Mouse (Mus musculus): ENCODE data around the gene Spz1.

The Spz1 gene

DNA sequence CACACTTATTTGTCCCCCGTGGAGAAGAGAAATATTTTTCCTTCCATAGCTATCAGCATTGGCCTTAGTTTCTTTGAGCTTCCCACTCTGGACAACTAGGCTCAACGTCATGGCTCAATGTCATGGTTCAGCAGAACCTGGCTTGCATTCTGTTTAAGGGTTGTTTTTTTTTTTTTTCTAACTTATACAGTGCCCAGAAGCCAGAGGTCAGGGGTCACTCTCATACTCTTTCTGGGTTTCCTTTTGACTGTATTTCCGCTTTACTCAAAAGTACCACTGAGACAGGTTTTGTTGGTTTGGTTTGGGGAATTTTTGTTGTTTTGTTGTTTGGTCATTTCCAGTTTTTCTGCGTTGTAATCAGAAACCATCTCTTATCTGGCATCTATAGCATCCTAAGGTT, 2.2 kb upstream of the Spz1 start:
- DNase-seq (ENCODE audit: low spot score): no peak

- no peak for DNase-seq (ENCODE audit: low spot score)
These were observed 716 bp upstream of the Spz1 start for GRCm38 (mm10) chr13:92576688-92577087.

DNA sequence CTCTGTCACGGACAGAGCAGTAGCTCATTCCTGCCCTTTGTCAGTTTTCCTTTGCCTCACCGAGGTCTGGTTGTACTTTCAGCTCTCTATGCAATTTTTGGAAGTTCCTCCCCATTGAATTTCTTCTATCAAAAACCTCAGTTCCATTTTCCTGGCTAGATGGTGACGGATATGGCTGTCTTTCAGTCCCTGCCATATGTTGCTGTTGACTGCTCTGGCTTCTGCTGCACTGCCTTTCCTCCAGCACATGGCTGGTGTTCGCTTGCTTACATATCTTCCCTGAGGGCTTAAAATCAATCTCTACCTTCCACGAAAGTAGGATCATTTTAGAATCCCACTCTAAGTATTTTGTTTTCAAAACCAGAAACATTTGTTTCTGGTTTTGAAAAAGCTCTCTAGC, 16.5 kb downstream of the Spz1 start:
- DNase-seq (ENCODE audit: low spot score): no peak

- DNase-seq (ENCODE audit: low spot score): no peak
These were observed 18.7 kb downstream of the Spz1 start for GRCm38 (mm10) chr13:92557229-92557628.

- DNase-seq (ENCODE audit: low spot score): peak; percentile 89
These were observed 19.4 kb downstream of the Spz1 start for GRCm38 (mm10) chr13:92556458-92557126.

DNA sequence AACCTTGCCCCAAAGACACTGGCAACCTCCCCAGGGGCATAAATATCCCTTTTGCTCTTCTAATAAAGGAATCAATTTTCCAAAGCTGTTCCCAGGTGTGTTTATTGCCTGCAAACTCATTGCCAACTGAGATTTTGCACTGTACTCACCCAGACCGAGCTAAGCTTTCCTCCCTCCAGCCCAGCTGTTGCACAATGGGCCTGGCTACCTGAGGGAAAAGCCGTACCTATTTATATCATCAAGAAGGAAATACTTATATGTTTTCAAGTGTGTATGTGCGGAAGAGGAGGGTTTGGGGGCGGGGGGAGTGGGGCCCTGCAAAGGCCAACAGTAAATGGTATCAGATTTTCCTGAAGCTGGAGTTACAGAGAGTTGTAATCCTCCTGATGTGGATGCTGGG, 28.9 kb downstream of the Spz1 start:
- DNase-seq (ENCODE audit: low spot score): no peak

DNA sequence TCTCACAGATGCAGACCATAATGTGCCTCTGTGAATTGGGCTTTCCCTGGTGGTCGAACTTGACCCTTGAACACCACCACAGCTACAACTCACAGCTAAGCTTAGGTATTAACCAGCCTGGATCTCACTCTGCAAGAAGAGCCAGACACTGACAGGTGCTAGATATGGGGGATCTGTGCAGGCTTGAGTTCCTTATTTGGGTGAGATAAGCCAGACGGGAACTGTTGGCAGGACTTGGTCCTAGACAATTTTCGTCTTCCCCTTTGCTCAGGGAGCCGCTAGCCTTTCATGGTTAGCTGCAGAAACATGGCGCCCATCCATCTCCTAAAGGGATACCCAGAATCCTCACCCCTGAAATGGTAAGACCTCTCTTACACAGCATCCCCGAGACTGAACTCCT, 35.0 kb downstream of the Spz1 start:
- DNase-seq (ENCODE audit: low spot score): no peak

GRCm38 (mm10) chr13:92539126-92539525, 36.8 kb downstream of the Spz1 start:
- no peak for DNase-seq (ENCODE audit: low spot score)

DNA sequence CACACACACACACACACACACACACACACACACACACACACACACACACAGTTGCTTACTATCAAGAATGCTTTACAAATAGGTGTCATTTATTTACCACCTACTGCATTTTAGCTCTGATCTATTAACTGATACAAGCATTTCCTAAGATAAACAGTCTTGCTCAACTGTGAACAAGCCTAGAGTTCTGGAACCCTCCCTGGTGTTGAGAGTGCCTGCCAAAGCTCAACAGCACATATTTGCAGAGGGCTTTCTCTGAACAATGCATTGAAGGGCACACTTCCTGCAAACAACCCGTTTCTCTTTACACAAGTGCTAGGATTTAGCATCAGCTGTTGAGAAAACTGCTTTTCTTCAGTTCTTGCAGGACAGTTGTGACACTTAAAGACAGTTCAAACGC, 42.2 kb downstream of the Spz1 start:
- no peak for DNase-seq (ENCODE audit: low spot score)

DNA sequence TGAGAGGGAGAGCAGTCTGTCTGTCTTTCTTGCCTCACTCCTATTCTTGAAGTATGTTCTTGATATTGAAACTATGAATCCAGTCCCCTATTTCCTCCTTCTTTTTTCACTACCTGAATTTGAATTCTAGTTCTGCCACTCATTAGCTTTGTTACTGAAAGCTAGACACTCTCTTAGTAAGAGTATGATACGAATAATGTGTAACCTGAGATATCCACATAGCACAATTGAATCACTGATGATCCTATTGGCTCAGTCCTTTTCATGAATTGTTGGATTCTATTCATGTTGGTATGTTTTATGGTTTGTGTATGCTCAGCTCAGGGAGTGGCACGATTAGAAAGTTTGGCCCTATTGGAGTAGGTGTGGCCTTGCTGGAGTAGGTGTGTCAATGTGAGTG, 43.8 kb downstream of the Spz1 start:
- DNase-seq (ENCODE audit: low spot score): no peak

DNA sequence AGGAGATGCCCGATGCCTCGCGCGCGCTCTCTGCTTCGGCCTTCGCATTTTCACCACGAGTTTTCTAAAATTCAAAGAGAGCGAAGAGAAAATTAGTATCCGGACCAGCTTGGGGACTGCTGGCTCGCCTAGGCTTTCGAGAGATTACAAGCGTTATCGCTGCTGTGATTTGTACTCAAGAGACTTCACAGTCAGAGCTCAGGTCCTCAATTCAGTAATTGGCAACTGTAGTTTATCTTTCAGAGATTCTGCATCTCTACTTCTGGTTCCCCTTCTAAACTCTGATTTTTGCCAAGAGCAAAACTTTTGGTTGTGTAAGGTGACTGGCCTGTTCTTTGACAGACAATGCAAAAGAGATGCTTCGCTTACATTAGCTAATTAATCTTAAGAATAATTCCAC, 44.7 kb downstream of the Spz1 start:
- DNase-seq (ENCODE audit: low spot score): no peak

GRCm38 (mm10) chr13:92530721-92531211, 45.2 kb downstream of the Spz1 start, which contains the start of gene Zfyve16:
Zfyve16 (minus strand) TSS chr13:92530868.
- DNase-seq (ENCODE audit: low spot score): peak; percentile 98

- DNase-seq (ENCODE audit: low spot score): peak; percentile 58
These were observed 45.9 kb downstream of the Spz1 start for GRCm38 (mm10) chr13:92529828-92530720.
